19 mouse cellular contexts compared by ENCODE assay signal in genomic region chr3:74657170-74657569, GRCm38 (mm10).
A peak's percentile ranks its signal among the peaks of the same experiment; 100 is the strongest.
DNase-seq lines count a peak whose midpoint lies in the region; ATAC-seq and TF ChIP-seq lines count a peak whose summit lies in the region.
"Had no signal": no experiment of that assay in that cellular context is flagged by ENCODE, and none has a peak within 500 bp of the region (broad histone marks: within the 10 kb centered on the region; RNA-seq: fewer than 3 reads in every experiment).

No protein-coding gene starts in this region.

- peak; percentile 40; the same call in 1 of the 2 replicates for TF ChIP-seq CTCF in hindbrain, postnatal 0 days (IDR thresholded peaks at IDR 0.05; ENCODE audit: low read depth)
- TF ChIP-seq CTCF in liver, postnatal 0 days (IDR thresholded peaks at IDR 0.05; ENCODE audit: low read depth): 0 out of 2 replicates have a peak, but pooled peaks have one; percentile 5
- TF ChIP-seq CTCF in brain, embryonic 14.5 days (IDR thresholded peaks at IDR 0.05; ENCODE audit: borderline replicate concordance, extremely low read depth, insufficient read depth, insufficient read length): no peak

- no peaks in the 10 kb centered on the region for H3K36me3 ChIP-seq in hindbrain, postnatal 0 days (ENCODE audit: insufficient read depth, low read length)
- no peaks in the 10 kb centered on the region for H3K36me3 ChIP-seq in hindbrain, embryonic 13.5 days
- H3K36me3 ChIP-seq in liver, postnatal 0 days (replicated peaks; ENCODE audit: insufficient read depth, low read length): no peaks in the 10 kb centered on the region
- H3K36me3 ChIP-seq in liver, embryonic 12.5 days: no peaks in the 10 kb centered on the region
- H3K36me3 ChIP-seq: embryonic facial prominence, embryonic 15.5 days; hindbrain, embryonic 12.5 days; midbrain, embryonic 12.5 days; neural tube, embryonic 12.5 days had no signal

- no peak for ATAC-seq in hindbrain, postnatal 0 days
- no peak for ATAC-seq in hindbrain, embryonic 13.5 days (ENCODE audit: low FRiP score)
- ATAC-seq in liver, postnatal 0 days: no peak
- no peak for ATAC-seq in liver, embryonic 12.5 days
- ATAC-seq: inflammation-experienced regulatory T-cells, adult 6 months had no signal

- H3K4me1 ChIP-seq in hindbrain, postnatal 0 days (ENCODE audit: insufficient read depth, low read length): no peaks in the 10 kb centered on the region
- no peaks in the 10 kb centered on the region for H3K4me1 ChIP-seq in hindbrain, embryonic 13.5 days (replicated peaks)
- no peaks in the 10 kb centered on the region for H3K4me1 ChIP-seq in liver, postnatal 0 days (ENCODE audit: insufficient read depth)
- H3K4me1 ChIP-seq in liver, embryonic 12.5 days: no peaks in the 10 kb centered on the region
- H3K4me1 ChIP-seq: embryonic facial prominence, embryonic 15.5 days; hindbrain, embryonic 12.5 days; midbrain, embryonic 12.5 days; neural tube, embryonic 12.5 days had no signal

- no peak overlapping the region for H3K4me2 ChIP-seq in hindbrain, postnatal 0 days (ENCODE audit: low read depth, low read length)
- H3K4me2 ChIP-seq in hindbrain, embryonic 13.5 days: no peak overlapping the region
- H3K4me2 ChIP-seq in liver, postnatal 0 days (ENCODE audit: low read depth, low read length): no peak overlapping the region
- no peak overlapping the region for H3K4me2 ChIP-seq in liver, embryonic 12.5 days
- H3K4me2 ChIP-seq: embryonic facial prominence, embryonic 15.5 days; hindbrain, embryonic 12.5 days; midbrain, embryonic 12.5 days; neural tube, embryonic 12.5 days had no signal

- peak; percentile 54 for DNase-seq in hindbrain, postnatal 0 days (ENCODE audit: low spot score)
- no peak for DNase-seq in liver, postnatal 0 days
- DNase-seq in A20 (ENCODE audit: low read depth, low spot score): peak; percentile 7
- peak; percentile 43 for DNase-seq in brain, embryonic 14.5 days (ENCODE audit: low read depth)
- DNase-seq in testis, postnatal 14 days (ENCODE audit: low spot score): no peak
- DNase-seq: adrenal gland, postnatal 25 days; cerebellum, adult 11 months; cerebellum, adult 9-11 months; kidney, adult 8-10 months; kidney, postnatal 25 days; lung, postnatal 10 days; thymus, postnatal 25 days had no signal

- no peak overlapping the region for H3K4me3 ChIP-seq in hindbrain, postnatal 0 days (ENCODE audit: low read length)
- H3K4me3 ChIP-seq in hindbrain, embryonic 13.5 days: no peak overlapping the region
- no peak overlapping the region for H3K4me3 ChIP-seq in liver, postnatal 0 days (ENCODE audit: low read depth, low read length)
- no peak overlapping the region for H3K4me3 ChIP-seq in liver, embryonic 12.5 days
- H3K4me3 ChIP-seq: embryonic facial prominence, embryonic 15.5 days; hindbrain, embryonic 12.5 days; midbrain, embryonic 12.5 days; neural tube, embryonic 12.5 days had no signal

- TF ChIP-seq POLR2A in brain, embryonic 14.5 days (IDR thresholded peaks at IDR 0.05; ENCODE audit: borderline replicate concordance, extremely low read depth, insufficient read depth, insufficient read length, poor library complexity, severe bottlenecking): no peak

- H3K27ac ChIP-seq in hindbrain, postnatal 0 days: no peak overlapping the region
- H3K27ac ChIP-seq in hindbrain, embryonic 13.5 days: no peak overlapping the region
- H3K27ac ChIP-seq in liver, postnatal 0 days (ENCODE audit: low read depth): no peak overlapping the region
- no peak overlapping the region for H3K27ac ChIP-seq in liver, embryonic 12.5 days
- H3K27ac ChIP-seq: embryonic facial prominence, embryonic 15.5 days; hindbrain, embryonic 12.5 days; midbrain, embryonic 12.5 days; neural tube, embryonic 12.5 days had no signal

- H3K27me3 ChIP-seq in hindbrain, postnatal 0 days (ENCODE audit: insufficient read depth, low read length): no peaks in the 10 kb centered on the region
- no peaks in the 10 kb centered on the region for H3K27me3 ChIP-seq in hindbrain, embryonic 13.5 days
- no peaks in the 10 kb centered on the region for H3K27me3 ChIP-seq in liver, postnatal 0 days (ENCODE audit: insufficient read depth, low read length)
- H3K27me3 ChIP-seq in liver, embryonic 12.5 days (replicated peaks): no peaks in the 10 kb centered on the region
- H3K27me3 ChIP-seq: embryonic facial prominence, embryonic 15.5 days; hindbrain, embryonic 12.5 days; midbrain, embryonic 12.5 days; neural tube, embryonic 12.5 days had no signal

- H3K9ac ChIP-seq in hindbrain, postnatal 0 days (replicated peaks; ENCODE audit: low read length): no peak overlapping the region
- no peak overlapping the region for H3K9ac ChIP-seq in hindbrain, embryonic 13.5 days
- no peak overlapping the region for H3K9ac ChIP-seq in liver, postnatal 0 days (replicated peaks)
- no peak overlapping the region for H3K9ac ChIP-seq in liver, embryonic 12.5 days
- H3K9ac ChIP-seq: embryonic facial prominence, embryonic 15.5 days; hindbrain, embryonic 12.5 days; midbrain, embryonic 12.5 days; neural tube, embryonic 12.5 days had no signal

- no peak for TF ChIP-seq EP300 in liver, postnatal 0 days (IDR thresholded peaks at IDR 0.05; ENCODE audit: low read depth)

- H3K9me3 ChIP-seq in hindbrain, postnatal 0 days (ENCODE audit: low read length): no peaks in the 10 kb centered on the region
- no peaks in the 10 kb centered on the region for H3K9me3 ChIP-seq in hindbrain, embryonic 13.5 days
- H3K9me3 ChIP-seq in liver, postnatal 0 days (ENCODE audit: low read length): no peaks in the 10 kb centered on the region
- no peaks in the 10 kb centered on the region for H3K9me3 ChIP-seq in liver, embryonic 12.5 days (replicated peaks)
- H3K9me3 ChIP-seq: embryonic facial prominence, embryonic 15.5 days; hindbrain, embryonic 12.5 days; midbrain, embryonic 12.5 days; neural tube, embryonic 12.5 days had no signal

Comparison
In these comparisons a context has a peak if more than half of its experiments do, and no peak if none do; other contexts are left out.
1. DNase-seq: peak in hindbrain, postnatal 0 days (single experiment), A20 (single experiment) and brain, embryonic 14.5 days (single experiment); none in liver, postnatal 0 days (single experiment) and testis, postnatal 14 days (single experiment).